Mouse (Mus musculus) neural tube, embryonic 11.5 days (tissue): ENCODE measurements around the gene B4galt4. TPM values are rescaled to one million over a fixed set of nuclear protein-coding genes. Genes with fewer than 3 reads are reported as not detected.
"Not testable (repeated sequence)": the region's sequence is repeated elsewhere in the genome, so short reads cannot be mapped to it uniquely, and the experiment has no call there.

Experiments
- ATAC-seq: fragments of 200-750 bp; cut with Nextera tagmentation; 2 replicates; pipeline ENCODE4 v1.8.0; 2017; ENCODE audit warnings: moderate number of reproducible peaks, mild to moderate bottlenecking, moderate TSS enrichment, moderate library complexity; ENCODE audit not compliant: insufficient read depth, low FRiP score, low TSS enrichment
- DNase-seq: peaks from one replicate; pipeline ENCODE4 v3.0.0-alpha.2; 2015; ENCODE audit warnings: low spot score
- H3K27ac ChIP-seq: fragments of 300-500 bp; sonication (generic); 2 replicates; pipeline ENCODE4 v1.5.1; 2014; ENCODE audit warnings: low read depth, mild to moderate bottlenecking, low read length
- H3K27me3 ChIP-seq: fragments of 300-500 bp; sonication (generic); 2 replicates; pipeline ENCODE4 v1.6.1; 2014; ENCODE audit warnings: mild to moderate bottlenecking, low read length, mixed read lengths; ENCODE audit not compliant: control insufficient read depth, insufficient read depth
- H3K36me3 ChIP-seq: fragments of 300-500 bp; sonication (generic); 2 replicates; pipeline ENCODE4 v1.6.1; 2014; ENCODE audit warnings: mild to moderate bottlenecking, low read length, moderate library complexity, mixed read lengths; ENCODE audit not compliant: control insufficient read depth, insufficient read depth
- H3K4me1 ChIP-seq: fragments of 300-500 bp; sonication (generic); 2 replicates; pipeline ENCODE4 v1.6.1; 2014; ENCODE audit warnings: low read length, mixed read lengths; ENCODE audit not compliant: control insufficient read depth, insufficient read depth
- H3K4me2 ChIP-seq: fragments of 300-500 bp; sonication (generic); 2 replicates; pipeline ENCODE4 v1.6.1; 2014; ENCODE audit warnings: low read depth, mild to moderate bottlenecking, moderate library complexity
- H3K4me3 ChIP-seq: fragments of 300-500 bp; sonication (generic); 2 replicates; pipeline ENCODE4 v1.5.1; 2014; ENCODE audit warnings: low read depth, low read length
- H3K9ac ChIP-seq: fragments of 300-500 bp; sonication (generic); 2 replicates; pipeline ENCODE4 v1.6.1; 2014; ENCODE audit warnings: mild to moderate bottlenecking, low read length
- H3K9me3 ChIP-seq: fragments of 300-500 bp; sonication (generic); 2 replicates; pipeline ENCODE4 v1.6.1; 2016; ENCODE audit warnings: low read length; ENCODE audit not compliant: control insufficient read depth
- WGBS: fragments of 180-500 bp; shearing (Covaris S2); extraction: QIAGEN DNeasy Blood & Tissue Kit; methylation state at CpG from one replicate; pipeline ENCODE4 v1.1.7; 2014; 5-methylcytosine and 5-hydroxymethylcytosine counted together
- polyA plus RNA-seq: library from polyadenylated mRNA; unstranded; fragments of >200 nt; fragmentation: Nextera tagmentation; extraction: Ambion mirVana; gene quantifications from 2 replicates; pipeline ENCODE4 v1.2.1, GENCODE M21; 2014

Gene B4galt4
- polyA plus RNA-seq, 1 experiment from 2014 or later: 23.7 TPM

GRCm38 (mm10) chr16:38705531-38706281, 36.4 kb upstream of the B4galt4 start:
- Histone ChIP-seq H3K9ac (no peak overlapping the region), H3K36me3 (no peaks in the 10 kb centered on the region), H3K9me3 (no peaks in the 10 kb centered on the region), H3K4me3 (no peak overlapping the region), H3K4me2 (no peak overlapping the region), H3K27me3 (no peaks in the 10 kb centered on the region), H3K27ac (no peak overlapping the region), H3K4me1 (no peaks in the 10 kb centered on the region)
- ATAC-seq (no peak), DNase-seq (no peak)
- 78% methylated on average over 9 of the region's 9 CpGs for WGBS

- H3K9ac ChIP-seq: no peak overlapping the region
- WGBS: 77% methylated on average over 7 of the region's 7 CpGs
- H3K9me3 ChIP-seq: no peaks in the 10 kb centered on the region
- DNase-seq (no peak), ATAC-seq (no peak)
- H3K4me1 ChIP-seq: no peaks in the 10 kb centered on the region
- no peak overlapping the region for H3K4me3 ChIP-seq
- no peak overlapping the region for H3K4me2 ChIP-seq
- H3K27me3 ChIP-seq: no peaks in the 10 kb centered on the region
- H3K36me3 ChIP-seq: no peaks in the 10 kb centered on the region
- no peak overlapping the region for H3K27ac ChIP-seq
These were observed 35.3 kb upstream of the B4galt4 start for GRCm38 (mm10) chr16:38706782-38707181.

GRCm38 (mm10) chr16:38708962-38709520, 33.0 kb upstream of the B4galt4 start:
- Histone ChIP-seq H3K9ac (no peak overlapping the region), H3K4me1 (peaks cover 4% of the 10 kb centered on the region; the same call in 1 of the 2 replicates), H3K36me3 (no peaks in the 10 kb centered on the region), H3K27me3 (no peaks in the 10 kb centered on the region), H3K4me2 (no peak overlapping the region), H3K4me3 (no peak overlapping the region), H3K27ac (no peak overlapping the region), H3K9me3 (no peaks in the 10 kb centered on the region)
- DNase-seq (no peak), ATAC-seq (no peak)
- WGBS: 76% methylated on average over 7 of the region's 7 CpGs

GRCm38 (mm10) chr16:38711245-38711644, 30.8 kb upstream of the B4galt4 start:
- H3K27ac ChIP-seq: no peak overlapping the region
- no peak overlapping the region for H3K4me3 ChIP-seq
- no peaks in the 10 kb centered on the region for H3K36me3 ChIP-seq
- H3K9ac ChIP-seq: no peak overlapping the region
- DNase-seq: no peak
- H3K27me3 ChIP-seq: no peaks in the 10 kb centered on the region
- peak overlapping the region; percentile 22 for H3K4me2 ChIP-seq
- no peak for ATAC-seq
- peaks cover 4% of the 10 kb centered on the region; the same call in 1 of the 2 replicates for H3K4me1 ChIP-seq
- 63% methylated on average over 4 of the region's 4 CpGs for WGBS
- H3K9me3 ChIP-seq: no peaks in the 10 kb centered on the region

- Histone ChIP-seq H3K4me2 (peak overlapping the region; percentile 77), H3K4me1 (peaks cover 4% of the 10 kb centered on the region; the same call in 1 of the 2 replicates), H3K9ac (peak overlapping the region; percentile 45), H3K36me3 (no peaks in the 10 kb centered on the region), H3K27me3 (no peaks in the 10 kb centered on the region), H3K9me3 (no peaks in the 10 kb centered on the region), H3K4me3 (peak overlapping the region; percentile 60), H3K27ac (no peak overlapping the region)
- DNase-seq (peak; percentile 41), ATAC-seq (no peak)
- WGBS: 7% methylated on average over 12 of the region's 12 CpGs
These were observed 30.0 kb upstream of the B4galt4 start for GRCm38 (mm10) chr16:38712105-38712504.

- Histone ChIP-seq H3K27me3 (no peaks in the 10 kb centered on the region), H3K4me2 (peak within 1 kb of the TSS; percentile 77), H3K36me3 (no peaks in the 10 kb centered on the region), H3K9me3 (no peaks in the 10 kb centered on the region), H3K27ac (peak within 1 kb of the TSS; percentile 72), H3K4me1 (peaks cover 4% of the 10 kb centered on the region; the same call in 1 of the 2 replicates), H3K4me3 (peak within 1 kb of the TSS; percentile 60), H3K9ac (peak within 1 kb of the TSS; percentile 79)
- ATAC-seq: peak; percentile 87
- DNase-seq: peak; percentile 83
- under 1% methylated on average over 64 of the region's 74 CpGs for whole genome bisulfite sequencing
These were observed 29.3 kb upstream of the B4galt4 start, which contains the start of gene Arhgap31 for GRCm38 (mm10) chr16:38712581-38713403. TSS of gene Arhgap31 (minus strand) at chr16:38713274.

- Histone ChIP-seq H3K4me3 (peak overlapping the region; percentile 60), H3K27ac (peak overlapping the region; percentile 72), H3K4me2 (peak overlapping the region; percentile 77), H3K9me3 (no peaks in the 10 kb centered on the region), H3K27me3 (no peaks in the 10 kb centered on the region), H3K9ac (peak overlapping the region; percentile 79), H3K36me3 (no peaks in the 10 kb centered on the region), H3K4me1 (peaks cover 4% of the 10 kb centered on the region; the same call in 1 of the 2 replicates)
- WGBS: 26% methylated on average over 17 of the region's 17 CpGs
- DNase-seq (no peak), ATAC-seq (peak; percentile 52)
These were observed 28.4 kb upstream of the B4galt4 start for GRCm38 (mm10) chr16:38713404-38714258.

GRCm38 (mm10) chr16:38714259-38714526, 27.9 kb upstream of the B4galt4 start:
- H3K4me3 ChIP-seq, H3K9me3 ChIP-seq, ATAC-seq, H3K27ac ChIP-seq, DNase-seq, H3K9ac ChIP-seq, H3K36me3 ChIP-seq, H3K4me1 ChIP-seq, H3K27me3 ChIP-seq: not testable (repeated sequence)
- peak overlapping the region; percentile 8; the same call in 1 of the 2 replicates for H3K4me2 ChIP-seq
- 68% methylated on average over 11 of the region's 12 CpGs for WGBS
